Mouse (Mus musculus): Measurements from ENCODE around the gene Tmem242.

DNA sequence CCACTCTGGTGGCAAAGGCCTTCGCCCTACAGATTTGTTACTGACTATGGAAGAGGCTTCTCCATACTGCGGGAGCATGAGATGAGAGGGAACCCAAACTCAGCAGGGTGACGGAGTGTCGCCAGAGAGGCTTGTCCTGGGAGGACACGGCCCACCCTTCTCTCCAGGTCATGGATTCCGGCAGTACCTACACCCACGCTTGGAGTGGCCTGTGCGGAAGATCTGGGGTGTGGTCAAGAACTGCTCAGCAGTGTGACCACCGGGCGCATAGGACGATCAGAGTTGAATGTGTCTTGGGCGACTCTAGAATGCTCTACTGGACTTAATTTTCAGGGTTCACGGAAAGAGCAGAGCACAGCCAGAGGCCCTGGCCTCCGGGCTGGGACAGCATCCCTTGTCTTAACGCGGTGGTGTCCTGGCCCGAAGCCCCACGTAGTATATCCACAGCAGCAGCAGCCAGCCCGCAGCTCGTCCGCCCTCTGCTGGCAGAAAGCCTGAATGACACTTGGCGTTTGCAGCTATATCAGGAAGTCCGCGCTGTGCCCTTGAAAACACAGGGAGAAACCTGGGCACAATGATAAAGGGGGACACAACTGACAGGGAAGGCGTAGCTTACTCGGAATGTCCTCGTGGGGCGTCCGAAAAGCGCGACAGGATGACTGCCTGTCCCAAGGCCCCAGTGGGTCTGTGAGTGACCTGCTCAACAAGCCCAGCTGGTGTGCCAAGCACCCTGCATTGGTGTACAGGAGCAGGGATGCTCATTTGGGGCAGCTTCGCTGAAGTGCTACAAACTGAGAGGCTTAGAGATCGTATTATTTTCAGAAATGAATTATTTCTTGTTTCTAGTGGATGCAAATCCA is 42.7 kb downstream of the Tmem242 start:
- TF ChIP-seq CTCF (IDR thresholded peaks at IDR 0.05; ENCODE audit: extremely low read depth, insufficient read length, insufficient replicate concordance, low read depth, low read length) = peak; percentile 94
- no peak for TF ChIP-seq POLR2A (IDR thresholded peaks at IDR 0.05; ENCODE audit: low read depth, low read length)

Measured in small intestine, adult 2 months (tissue).